Mouse (Mus musculus): ENCODE results near the gene Gm4491.

GRCm38 (mm10) chr14:57104106-57105023, 11.3 kb downstream of the Gm4491 start, which contains the start of gene Gjb2:
- TF ChIP-seq CTCF (IDR thresholded peaks at IDR 0.05) (peak; percentile 46), EP300 (IDR thresholded peaks at IDR 0.05) (no peak)
